Mouse (Mus musculus): Measurements from ENCODE around the gene Fem1b. TPM values are rescaled to one million over a fixed set of nuclear protein-coding genes. Genes with fewer than 3 reads are reported as not detected.
"Not testable (repeated sequence)": the region's sequence is repeated elsewhere in the genome, so short reads cannot be mapped to it uniquely, and the experiment has no call there.

Gene Fem1b
- total RNA-seq, 1 experiment from 2014 or later = 41.2 TPM

DNA sequence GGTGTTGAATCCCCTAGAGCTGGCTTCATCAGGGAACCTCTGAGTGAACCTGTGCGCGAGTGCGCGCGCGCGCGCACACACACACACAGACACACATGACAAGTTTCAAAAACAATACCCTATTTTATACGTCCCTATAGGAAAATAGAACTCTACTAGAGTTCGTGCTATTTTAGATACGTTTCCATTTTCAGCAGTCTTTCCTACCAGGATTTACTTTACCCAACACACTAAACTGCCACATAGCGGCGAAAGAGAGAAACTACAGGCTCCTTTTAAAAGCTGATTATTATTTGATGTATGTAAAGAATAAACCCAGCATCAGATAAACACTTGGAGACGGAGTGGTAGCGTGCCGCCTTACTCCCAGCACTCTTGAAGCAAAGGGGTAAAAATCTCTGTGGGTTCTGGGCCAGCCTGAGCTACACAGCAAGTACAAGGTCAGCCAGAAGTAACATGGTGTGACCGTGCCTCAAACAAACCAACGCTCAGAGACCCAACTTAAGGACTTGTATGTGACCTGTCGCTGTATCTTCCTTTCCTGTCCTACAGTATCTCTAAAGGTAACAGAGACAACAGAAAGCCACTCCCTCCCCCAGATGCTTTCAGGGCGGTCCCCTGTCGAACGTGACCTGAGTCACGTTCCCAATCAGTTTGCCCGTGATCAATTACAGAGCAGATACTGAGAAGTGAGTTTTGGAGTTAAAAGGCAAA is 16.4 kb upstream of the Fem1b start:
- no peak for DNase-seq

DNA sequence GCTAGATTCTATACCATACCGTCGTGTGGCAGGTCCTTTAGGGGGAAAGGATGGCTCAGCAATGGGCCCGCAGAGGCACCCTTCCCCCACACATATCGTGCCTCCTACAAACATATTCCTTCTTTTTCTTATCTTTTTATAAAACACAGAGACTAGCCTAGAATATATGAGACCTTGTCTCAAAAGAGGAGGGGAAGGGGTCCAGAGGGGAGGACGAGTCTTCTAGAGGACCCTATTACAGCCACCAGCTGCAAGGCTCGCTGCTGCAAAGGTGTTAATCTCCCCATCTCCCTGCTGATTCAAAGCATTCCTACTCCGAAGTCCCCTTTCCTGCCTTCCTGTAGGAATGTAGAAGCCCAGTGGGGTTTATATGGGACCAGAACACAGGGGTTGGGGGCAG is 14.7 kb upstream of the Fem1b start:
- DNase-seq = no peak

DNA sequence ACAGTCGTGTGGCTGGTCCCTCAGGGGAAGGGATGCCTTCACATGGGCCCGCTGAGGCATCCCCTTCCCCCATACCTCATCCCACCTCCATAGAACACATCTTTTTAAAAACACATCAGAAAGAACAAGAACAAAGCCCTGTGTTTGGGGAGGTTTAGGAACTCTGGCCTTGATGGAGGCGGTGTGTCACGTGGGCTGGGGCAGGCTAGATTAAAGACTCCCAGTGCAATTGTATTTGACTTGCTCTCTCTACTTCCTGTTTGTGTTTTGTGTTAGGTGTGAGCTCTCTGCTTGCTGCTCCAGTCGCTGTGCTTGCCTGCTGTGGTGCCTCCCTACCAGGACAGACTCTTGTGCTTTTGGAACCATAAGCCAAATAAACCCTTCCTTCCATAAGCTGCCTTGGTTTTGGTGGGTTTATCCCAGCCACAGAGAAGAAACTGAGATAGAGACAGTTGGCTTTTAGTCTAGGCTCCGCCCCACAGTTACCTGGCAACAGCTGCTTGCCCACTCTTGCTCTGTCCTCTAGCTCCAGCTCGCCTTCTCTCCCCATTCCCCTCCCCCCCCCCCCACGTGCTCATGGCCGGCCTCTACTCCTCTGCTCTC is 14.2 kb upstream of the Fem1b start:
- DNase-seq = no peak

DNA sequence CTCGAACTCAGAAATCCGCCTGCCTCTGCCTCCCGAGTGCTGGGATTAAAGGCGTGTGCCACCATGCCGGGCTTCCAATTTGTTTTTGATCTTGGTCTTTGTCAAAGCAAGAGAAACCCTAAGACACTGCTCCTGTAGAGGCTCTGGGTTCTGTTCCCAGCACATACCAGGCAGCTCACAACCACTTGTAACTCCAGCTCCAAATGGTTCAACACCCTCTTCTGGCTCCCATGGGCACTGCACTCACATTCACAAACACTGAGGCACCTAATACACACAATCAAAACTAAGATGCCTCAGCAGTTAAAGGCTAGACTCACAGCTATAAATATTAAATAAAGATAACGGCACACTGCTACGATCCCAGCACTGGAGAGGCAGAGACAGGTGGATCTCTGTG is 10.1 kb upstream of the Fem1b start:
- no peak for DNase-seq

DNA sequence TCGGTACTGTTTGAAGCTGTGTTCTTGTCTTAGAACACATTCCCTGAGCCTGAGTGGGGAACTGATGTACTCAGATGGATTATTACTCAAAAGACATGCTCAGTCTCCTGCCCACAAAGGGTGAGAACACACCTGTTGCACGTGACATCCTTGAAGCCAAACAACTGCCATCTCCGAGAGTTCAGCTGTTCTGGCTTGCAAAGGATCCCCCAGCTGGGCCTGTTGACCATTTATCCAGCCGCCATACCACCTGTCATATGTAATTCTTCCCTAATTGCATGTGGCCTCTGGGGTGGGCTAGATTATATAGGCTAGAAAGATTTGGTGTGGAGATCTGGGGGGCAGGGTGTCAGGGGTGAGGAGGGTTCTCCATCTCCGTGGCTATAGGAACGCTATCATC is 9.1 kb upstream of the Fem1b start:
- no peak for DNase-seq

DNA sequence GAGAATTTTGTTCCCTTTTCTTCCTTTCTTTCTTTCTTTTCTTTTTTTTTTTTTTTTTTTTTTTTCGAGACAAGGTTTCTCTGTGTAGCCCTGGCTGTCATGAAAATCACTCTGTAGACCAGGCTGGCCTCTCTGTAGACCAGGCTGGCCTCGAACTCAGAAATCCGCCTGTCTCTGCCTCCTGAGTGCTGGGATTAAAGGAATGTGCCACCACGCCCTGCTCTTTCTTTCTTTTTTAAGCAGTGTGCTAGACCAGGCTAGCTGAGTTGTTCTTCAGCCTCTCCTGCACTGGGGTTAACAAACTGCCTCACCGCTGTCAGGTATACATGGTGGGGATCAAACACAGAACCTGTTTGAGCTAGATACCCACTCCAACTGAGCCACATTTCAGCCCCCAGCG is 8.2 kb upstream of the Fem1b start:
- not testable (repeated sequence) for DNase-seq

DNA sequence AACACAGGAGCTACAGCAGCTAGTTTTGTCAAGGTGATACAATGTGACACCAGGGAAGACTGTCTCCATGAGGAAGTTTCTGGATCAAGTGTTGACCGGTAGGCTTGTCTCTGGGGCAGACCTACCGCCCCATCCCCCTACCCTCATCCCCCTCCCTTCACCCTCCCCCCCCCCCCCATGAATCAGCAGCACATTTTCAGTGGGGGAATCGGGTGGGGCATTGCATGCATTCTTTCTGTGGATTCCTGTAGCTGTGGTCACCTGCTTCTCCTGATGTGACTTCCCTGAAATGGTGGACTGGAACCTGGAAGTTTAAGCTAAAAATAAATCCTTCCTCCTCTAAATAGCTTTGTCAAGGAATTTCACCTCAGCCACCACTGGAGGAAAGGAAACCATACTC is 7.8 kb upstream of the Fem1b start:
- no peak for DNase-seq

DNA sequence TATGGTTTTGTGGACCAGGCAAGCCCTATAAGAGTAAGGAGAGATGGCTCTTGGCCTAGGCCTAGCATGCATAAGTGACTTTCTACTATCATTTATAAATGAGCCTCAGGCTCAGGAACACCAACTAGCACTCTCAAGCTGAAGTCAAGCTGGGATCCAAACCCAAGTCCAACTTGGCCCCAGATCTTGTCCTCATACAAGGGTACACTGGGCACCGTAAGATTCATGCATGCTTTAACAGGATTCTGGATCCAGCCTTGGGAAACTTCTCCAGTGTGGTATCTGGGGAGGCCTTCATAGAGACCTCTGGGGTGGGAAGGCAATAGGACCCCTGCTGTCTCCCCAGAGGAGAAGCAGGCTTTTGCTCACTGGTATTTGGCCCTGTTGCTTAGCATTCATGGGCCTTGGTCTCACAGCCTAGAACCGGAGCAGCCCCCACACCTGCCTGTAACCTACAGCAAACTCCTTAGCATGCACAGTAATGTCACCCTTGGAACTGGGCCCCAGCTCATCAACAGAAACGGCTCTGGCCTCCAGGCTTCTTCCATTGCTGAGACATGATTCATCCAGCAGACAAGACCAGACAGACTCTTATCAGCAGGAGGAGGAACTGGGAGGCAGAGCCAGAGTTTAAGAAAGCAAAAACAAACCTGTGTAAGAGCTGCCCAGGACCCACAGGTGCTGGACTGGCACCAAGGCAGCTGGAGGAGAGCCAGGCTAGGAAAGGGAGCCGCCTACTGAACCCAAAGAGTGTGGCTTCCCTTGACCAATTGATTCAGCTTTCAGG is 6.3 kb upstream of the Fem1b start:
- DNase-seq = no peak

DNA sequence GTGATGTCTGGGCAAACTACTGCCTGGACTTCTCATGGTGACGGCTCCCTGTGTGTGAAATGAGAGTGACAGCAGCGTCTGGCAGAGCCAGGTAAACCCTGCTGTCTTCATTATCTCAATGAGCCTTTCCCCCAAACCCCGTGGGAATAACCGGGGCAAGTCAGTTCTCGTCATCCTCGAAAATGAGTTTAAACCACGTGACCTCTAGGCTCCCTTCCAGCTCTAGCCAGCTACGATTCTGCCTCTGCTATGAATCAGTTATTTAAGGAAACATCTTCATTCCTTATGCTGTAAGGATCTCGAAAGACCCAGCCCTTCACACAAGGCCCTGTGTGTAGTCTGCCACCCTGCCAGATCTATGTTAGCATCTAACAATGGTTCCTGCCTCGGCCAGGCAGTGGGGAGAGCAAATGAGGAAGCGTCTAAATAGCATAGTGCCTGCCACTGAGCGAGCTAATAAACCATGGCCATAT is 5.4 kb upstream of the Fem1b start:
- DNase-seq = no peak

DNA sequence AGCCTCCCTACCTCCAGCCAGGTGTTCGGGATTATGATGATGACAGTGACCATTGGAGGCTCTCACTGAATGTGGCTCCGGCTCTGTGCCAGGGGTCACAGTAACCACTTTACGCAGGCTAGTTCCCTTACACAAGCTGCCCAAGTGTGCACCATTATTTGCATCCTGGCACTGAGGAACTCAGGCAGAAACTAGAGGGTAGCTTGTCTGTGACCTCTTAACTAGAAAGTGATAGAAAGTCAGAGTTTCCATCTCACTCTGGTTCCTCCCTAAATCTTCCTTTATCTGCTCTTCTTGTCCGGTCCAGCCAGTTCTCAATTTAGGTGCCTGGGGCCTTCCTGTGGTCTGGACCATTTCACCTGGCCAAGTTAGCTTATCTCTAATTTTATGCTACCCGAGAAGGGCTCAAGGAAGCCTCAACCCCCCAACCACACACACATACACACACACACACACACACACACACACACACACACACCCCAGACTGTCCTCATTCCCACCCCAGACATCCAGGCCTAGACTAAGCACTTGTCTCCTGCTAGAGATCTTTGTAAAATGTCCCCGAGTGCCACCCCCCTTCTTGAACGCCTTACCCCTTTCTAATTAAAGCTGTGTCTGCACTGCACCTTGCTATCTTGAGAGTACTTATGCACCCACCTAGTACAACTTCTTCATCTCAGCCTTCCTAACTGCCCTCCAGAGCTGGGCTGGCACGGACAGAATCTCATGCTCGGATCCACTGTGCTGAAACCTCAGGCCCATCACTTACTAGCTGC is 4.8 kb upstream of the Fem1b start:
- no peak for DNase-seq

DNA sequence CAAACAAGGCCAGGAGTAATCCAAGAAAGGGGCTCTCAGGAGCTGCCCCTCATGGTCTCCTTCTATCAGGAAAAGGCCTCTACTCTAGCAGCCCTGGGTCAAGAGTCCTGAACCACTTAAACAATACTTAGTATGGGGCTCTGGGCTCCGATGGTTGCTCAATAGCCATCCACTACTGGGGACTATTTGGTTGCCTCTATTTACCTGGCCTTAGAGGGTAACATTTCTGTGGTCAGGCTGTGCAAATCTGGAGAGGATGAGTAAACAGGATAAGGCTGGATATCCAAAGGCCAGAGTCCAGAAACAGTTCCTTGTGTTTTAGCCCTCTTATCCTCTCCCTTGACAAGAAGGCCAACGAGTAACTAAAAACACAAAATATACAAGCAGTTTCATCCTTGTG is 3.0 kb upstream of the Fem1b start:
- no peak for DNase-seq

DNA sequence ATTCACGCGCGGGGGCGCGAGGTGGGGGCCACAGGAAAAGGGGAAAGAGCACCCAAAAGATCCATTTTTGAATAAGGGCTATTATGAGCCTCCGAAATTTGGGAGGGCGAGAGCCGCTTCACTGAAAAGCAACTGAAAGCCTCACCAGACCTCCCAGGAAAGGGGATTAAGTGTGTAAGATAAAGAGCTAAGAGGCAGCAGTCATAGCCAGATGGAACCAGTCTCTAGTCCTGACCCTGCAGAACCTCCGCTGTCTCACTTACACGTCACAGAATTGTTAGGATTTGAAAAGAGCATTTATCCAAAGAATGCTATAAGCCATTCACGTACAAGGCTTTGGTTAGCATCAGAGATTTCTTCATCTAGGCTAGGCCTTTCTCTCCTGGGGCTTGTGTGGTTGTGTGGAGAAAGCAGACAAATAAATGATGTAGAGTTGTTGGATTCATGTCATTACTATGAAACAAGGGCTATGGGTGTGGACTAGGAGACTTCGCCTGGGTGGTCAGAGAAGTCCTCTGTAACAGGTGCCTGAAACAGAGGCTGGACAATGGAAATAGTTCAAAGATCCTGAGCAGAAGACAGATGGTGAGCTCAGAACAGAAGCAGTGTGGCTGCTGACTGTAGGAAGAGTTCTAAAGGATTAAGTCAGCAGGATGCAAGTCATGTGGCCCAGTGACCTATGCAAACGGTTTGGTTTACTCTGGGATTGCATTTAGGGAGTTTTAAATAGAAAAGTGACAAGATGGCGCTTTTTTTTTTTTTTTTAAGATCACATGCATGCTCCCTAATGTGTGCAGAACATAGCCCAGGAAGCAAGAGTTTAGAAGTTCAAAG is 699 bp upstream of the Fem1b start:
- DNase-seq = no peak

DNA sequence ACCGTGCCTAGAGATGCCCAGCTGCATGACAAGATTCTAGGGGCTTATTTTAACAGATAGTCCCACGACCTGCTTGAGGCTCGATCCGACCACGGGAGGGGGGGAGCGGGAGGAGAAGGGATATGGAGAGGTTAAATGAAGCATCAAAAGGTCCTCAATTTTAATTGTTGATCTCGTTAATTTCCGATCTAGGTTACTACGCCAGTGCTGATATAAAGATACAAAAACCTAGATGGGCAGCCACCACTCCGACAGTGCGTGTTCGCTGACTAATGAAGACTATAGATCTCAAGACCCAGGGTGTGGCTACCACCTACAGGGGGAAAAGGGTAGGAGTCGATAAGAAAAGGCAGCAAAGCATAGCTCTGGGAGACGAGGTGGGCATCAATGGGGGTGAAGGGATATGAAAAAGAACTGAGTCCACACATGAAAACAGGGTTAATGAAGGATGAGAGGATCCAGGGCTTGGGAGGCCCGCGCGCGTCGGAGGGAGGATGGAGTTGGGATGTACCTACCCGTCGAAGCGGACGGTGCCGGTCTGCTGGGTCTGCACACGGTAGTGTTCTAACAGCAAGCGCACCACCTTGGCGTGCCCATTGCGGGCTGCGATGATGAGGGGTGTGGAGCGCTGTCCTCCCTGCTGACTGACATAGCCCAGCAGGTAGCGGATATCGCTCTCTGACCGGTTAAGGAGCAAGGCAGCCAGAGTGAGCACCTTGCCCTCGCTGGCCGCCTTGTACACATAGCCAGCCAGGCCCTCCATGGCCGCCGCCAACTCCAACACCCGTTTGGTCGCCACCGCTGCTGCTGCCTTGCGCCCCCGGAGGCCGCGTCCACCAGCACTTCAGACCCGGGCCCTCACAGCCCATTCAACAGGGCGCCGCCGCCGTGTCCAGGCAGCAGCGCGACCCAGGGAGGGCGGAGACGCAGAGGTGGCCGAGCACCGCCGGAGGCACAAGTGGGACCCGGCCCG is 905 bp downstream of the Fem1b start:
- no peak for DNase-seq

DNA sequence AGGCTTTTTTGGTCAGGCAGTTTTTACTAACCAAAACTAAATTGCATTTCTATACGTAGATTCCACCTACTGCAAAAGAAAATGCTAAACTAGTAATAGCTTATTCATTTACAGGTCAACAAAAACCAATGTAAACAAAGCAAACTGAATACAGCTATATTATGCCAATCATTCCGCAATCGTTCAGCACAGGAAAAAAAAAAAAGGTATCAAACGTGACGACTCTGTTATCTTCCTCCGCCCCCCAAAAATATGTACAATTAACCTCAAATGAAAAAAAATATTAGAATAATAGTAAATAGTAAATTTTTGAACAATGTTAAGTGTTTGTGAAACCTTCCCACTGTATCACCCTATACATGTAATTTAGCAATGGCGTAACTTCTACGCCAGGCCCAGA is 1.6 kb downstream of the Fem1b start:
- DNase-seq = no peak

DNA sequence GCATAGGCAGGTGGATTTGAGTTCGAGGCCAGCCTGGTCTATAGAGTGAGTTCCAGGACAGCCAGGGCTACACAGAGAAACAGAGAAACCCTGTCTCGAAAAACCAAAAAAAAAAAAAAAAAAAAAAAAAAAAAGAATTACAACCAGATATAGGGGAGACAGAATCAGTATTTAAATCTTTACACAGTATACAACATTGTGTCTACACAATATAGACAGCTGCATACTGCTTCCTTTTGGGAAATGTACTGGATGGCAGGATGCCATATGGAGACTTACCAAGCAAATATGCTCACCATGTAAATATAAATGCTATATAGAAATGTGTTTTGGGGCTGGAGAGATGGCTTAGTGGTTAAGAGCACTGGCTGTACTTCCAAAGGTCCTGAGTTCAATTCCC is 12.5 kb downstream of the Fem1b start:
- not testable (repeated sequence) for DNase-seq

DNA sequence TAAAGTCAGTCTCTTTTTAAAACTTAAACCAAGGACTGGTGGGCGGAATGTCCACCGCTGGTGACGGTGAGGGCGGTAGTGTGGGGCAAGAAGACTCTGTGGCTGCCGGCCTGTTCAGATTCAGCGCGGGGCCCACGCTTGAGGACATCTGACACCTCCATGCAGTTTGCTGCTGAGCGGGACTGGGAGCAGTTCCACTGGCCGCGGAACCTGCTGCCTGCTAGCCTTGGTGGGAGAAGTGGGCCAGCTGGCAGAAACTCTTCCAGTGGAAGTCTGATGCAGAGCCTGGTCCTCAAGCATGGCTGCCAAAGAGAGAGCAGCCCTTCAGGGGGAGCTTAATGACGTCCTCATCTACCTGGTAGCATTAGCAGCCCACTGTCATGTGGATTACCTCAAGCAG is 21.9 kb downstream of the Fem1b start:
- DNase-seq = no peak

DNA sequence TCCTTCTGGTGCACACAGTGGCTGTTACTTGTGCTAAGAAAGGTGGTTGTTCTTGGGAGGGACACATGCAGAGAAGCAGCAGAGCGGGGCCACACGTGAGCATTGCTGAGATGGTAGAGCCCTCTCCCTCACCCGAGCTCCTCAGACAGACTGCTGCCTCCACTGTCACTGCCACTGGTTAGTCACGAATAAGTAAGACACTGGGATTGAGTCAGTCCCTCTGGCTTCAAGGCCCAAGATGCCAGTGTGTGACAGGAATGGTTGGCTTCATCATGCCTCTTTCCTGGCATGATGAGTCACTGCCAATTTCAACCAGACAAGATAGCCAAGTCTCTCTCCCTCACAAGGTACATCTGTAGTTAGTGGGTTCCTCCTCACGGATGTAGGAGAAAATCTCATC is 25.0 kb downstream of the Fem1b start:
- peak; percentile 35 for DNase-seq

DNA sequence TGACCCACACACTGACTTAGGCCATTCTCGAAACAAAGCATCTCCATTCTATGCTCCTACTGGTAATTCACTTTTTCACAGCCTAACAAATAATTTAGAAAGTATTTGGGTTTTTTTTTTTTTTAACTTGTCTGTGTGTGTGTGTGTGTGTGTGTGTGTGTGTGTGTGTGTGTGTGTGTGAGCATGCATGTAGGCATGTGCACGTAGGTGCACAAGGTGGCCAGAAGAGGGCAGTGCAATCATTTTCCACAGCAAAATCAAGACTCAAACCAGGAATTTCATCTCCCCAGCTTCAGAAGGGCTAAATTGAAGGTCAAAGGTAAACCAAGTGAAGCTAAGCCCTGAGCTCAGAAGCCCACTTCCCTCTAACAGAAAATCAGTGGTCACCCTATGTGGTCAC is 27.5 kb downstream of the Fem1b start:
- DNase-seq = no peak

DNA sequence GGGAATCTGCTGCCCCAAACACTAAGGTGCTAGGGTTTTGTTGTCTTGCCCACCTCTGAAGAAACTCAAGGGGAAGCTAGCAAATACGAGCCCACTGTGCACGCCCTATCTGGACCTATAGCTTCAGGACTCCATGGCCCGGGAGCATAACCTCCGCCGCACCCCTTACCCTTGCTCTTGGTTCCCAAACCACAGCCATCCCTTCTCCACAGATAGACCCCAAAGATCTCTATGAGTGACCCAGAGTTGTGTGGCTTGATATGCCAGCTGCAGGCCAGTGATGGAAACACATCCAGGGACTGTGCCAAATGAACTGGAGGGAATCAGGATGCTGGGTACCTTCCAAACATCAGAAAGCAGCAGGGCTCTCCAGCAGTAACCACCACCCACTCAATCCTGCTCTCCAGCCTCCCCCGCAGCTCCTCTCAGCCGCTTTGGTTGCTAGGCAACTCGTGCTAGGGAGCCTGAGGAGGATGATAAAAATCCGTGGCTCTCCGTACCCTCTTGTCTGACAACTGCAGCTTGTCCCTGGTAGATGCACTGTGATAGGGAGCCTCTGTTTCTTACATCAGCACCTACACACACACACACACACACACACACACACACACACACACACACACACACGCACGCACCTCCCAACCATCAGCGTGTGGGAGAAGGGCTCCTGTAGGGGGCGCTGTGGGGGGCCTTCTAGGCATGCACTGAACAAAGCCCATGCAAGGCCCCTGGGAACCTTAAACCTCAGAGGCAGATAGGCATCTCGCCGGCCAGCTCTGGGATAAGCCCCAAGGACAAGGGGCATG is 28.6 kb downstream of the Fem1b start:
- peak; percentile 58 for DNase-seq

DNA sequence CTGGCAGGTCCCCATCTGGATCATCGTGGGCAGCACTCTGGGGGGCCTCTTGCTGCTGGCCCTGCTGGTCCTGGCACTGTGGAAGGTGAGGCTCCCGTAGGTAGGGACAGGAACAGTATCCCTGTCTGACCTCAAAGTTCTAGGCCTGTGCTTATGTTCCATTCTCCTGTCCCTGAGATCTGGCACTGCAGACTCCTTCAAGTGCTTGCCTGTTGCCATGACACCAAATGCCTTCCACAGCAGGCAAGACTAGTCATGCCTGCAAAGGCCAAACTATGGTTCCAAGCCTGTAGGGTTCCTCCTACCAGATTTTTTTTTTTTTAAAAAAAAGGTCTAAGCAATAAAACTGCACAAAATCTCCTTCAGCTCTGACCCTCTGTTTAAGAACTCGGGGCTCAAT is 29.8 kb downstream of the Fem1b start:
- DNase-seq = no peak
